Mouse (Mus musculus) stomach, embryonic 16.5 days (tissue): ENCODE measurements around the gene Lsm7. TPM values are rescaled to one million over a fixed set of nuclear protein-coding genes. Genes with fewer than 3 reads are reported as not detected.

ENCODE experiments used
- ATAC-seq: fragments of 200-750 bp; cut with Nextera tagmentation; 2 replicates; pipeline ENCODE4 v1.8.0; 2017; ENCODE audit warnings: moderate number of reproducible peaks, moderate TSS enrichment; ENCODE audit not compliant: insufficient read depth, low FRiP score
- H3K27ac ChIP-seq: fragments of 300-500 bp; sonication (generic); 2 replicates; pipeline ENCODE4 v1.5.1; 2014; ENCODE audit warnings: low read length
- H3K27me3 ChIP-seq: fragments of 300-500 bp; sonication (generic); 2 replicates; pipeline ENCODE4 v1.6.1; 2014; ENCODE audit warnings: low read length, control low read depth, mixed read lengths; ENCODE audit not compliant: control insufficient read depth, insufficient read depth
- H3K36me3 ChIP-seq: fragments of 300-500 bp; sonication (generic); 2 replicates; pipeline ENCODE4 v1.6.1; 2014; ENCODE audit warnings: low read length; ENCODE audit not compliant: control insufficient read depth, insufficient read depth
- H3K4me1 ChIP-seq: fragments of 300-500 bp; sonication (generic); 2 replicates; pipeline ENCODE4 v1.6.1; 2014; ENCODE audit warnings: low read length, control low read depth, mixed read lengths; ENCODE audit not compliant: control insufficient read depth, insufficient read depth
- H3K4me2 ChIP-seq: fragments of 300-500 bp; sonication (generic); 2 replicates; pipeline ENCODE4 v1.6.1; 2014; ENCODE audit warnings: low read depth, low read length, mixed read lengths
- H3K4me3 ChIP-seq: fragments of 300-500 bp; sonication (generic); replicated peaks from 2 replicates; pipeline ENCODE4 v1.5.1; 2014; ENCODE audit warnings: mild to moderate bottlenecking, low read length
- H3K9ac ChIP-seq: fragments of 300-500 bp; sonication (generic); 2 replicates; pipeline ENCODE4 v1.6.1; 2014; ENCODE audit warnings: low read length
- H3K9me3 ChIP-seq: fragments of 300-500 bp; sonication (generic); replicated peaks from 2 replicates; pipeline ENCODE4 v1.6.1; 2016; ENCODE audit warnings: low read length, control low read depth; ENCODE audit not compliant: control insufficient read depth
- WGBS: fragments of 180-500 bp; shearing (Covaris S2); extraction: QIAGEN DNeasy Blood & Tissue Kit; methylation state at CpG from one replicate; pipeline ENCODE4 v1.1.7; 2014; 5-methylcytosine and 5-hydroxymethylcytosine counted together
- polyA plus RNA-seq: library from polyadenylated mRNA; unstranded; fragments of >200 nt; fragmentation: Nextera tagmentation; extraction: Ambion mirVana; gene quantifications from 2 replicates; pipeline ENCODE4 v1.2.1, GENCODE M21; 2015

Gene Lsm7
- polyA plus RNA-seq: 192 and 210 TPM in 2 replicates

- peaks cover 5% of the 10 kb centered on the region; the same call in 1 of the 2 replicates for H3K36me3 ChIP-seq
- peak; percentile 86 for ATAC-seq
- under 1% methylated on average over 81 of the region's 81 CpGs for WGBS
- no peaks in the 10 kb centered on the region for H3K9me3 ChIP-seq
- H3K4me1 ChIP-seq: peaks cover 34% of the 10 kb centered on the region
- H3K27ac ChIP-seq: peak within 1 kb of the TSS; percentile 5; the same call in 1 of the 2 replicates
- H3K4me3 ChIP-seq: peak within 1 kb of the TSS; percentile 90
- peak within 1 kb of the TSS; percentile 98 for H3K4me2 ChIP-seq
- H3K9ac ChIP-seq: peak within 1 kb of the TSS; percentile 93
- no peaks in the 10 kb centered on the region for H3K27me3 ChIP-seq
These were observed at the start of gene Lsm7, which contains the start of gene Sppl2b for GRCm38 (mm10) chr10:80854913-80855748. Gene Lsm7, minus strand, starts transcription at chr10:80855209. Gene Sppl2b, plus strand, starts transcription at chr10:80855275.

GRCm38 (mm10) chr10:80904709-80905108 is 49.7 kb upstream of the Lsm7 start:
- Histone ChIP-seq H3K4me2 (no peak overlapping the region), H3K4me1 (peaks cover 8% of the 10 kb centered on the region), H3K36me3 (peaks cover 2% of the 10 kb centered on the region), H3K27ac (no peak overlapping the region), H3K9ac (no peak overlapping the region), H3K4me3 (no peak overlapping the region), H3K9me3 (no peaks in the 10 kb centered on the region), H3K27me3 (no peaks in the 10 kb centered on the region)
- 86% methylated on average over 11 of the region's 11 CpGs for WGBS
- ATAC-seq: no peak

DNA sequence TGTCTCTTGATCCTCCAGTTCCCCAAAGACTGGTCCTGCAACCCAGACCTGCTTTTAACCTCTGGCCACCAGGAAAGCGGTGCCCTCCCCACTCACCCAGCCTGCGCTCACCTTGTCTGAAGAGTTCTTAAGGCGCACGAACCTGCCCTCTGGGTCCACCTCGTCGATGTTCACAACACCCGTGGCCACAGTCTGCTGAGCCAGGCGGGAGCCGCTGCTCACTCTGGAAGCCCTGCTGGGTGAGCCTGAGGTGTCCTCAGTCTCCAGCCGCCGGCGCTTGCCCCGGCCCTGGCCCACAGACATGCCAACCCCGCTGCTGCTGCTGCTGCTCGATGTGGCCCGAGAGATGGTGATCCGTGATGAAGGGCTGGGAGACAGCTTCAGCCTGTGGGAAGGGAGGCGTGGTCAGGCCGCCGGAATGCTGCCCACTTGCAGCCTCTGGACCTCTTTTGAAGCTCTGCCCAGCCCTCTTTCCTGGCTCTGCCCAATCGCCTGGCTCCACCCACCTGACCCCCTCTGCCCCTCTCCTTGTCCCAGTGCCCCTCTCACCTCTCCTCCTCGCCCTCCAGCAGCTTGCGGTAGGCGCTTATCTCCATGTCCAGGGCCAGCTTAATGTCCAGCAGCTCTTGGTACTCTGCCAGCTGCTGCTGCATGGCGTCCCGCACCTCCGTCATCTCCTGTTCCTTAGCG is 49.1 kb upstream of the Lsm7 start:
- Histone ChIP-seq H3K9me3 (no peaks in the 10 kb centered on the region), H3K36me3 (peaks cover 2% of the 10 kb centered on the region), H3K9ac (no peak overlapping the region), H3K4me2 (no peak overlapping the region), H3K4me3 (no peak overlapping the region), H3K4me1 (peaks cover 13% of the 10 kb centered on the region), H3K27me3 (no peaks in the 10 kb centered on the region), H3K27ac (no peak overlapping the region)
- ATAC-seq: no peak
- 83% methylated on average over 28 of the region's 28 CpGs for WGBS

DNA sequence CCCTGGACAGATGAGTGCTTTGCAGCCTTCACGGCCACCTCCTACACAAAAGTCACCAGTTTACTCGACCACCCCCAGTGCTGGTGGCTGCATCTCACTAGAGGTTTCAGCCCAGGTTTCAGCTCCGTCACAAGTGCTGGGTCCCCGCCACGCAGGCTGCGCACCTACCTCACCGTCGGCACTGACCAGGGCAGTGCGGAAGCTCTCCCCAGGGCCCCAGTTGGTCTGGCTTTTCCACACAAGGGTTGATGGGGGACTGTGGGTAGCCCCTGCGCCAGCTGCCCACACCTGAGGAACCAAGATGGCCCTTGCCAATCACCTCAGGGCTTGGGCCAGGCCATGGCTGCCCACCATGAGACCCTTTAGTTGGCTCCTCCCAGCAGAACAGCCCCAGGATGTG is 48.3 kb upstream of the Lsm7 start:
- WGBS: 91% methylated on average over 10 of the region's 10 CpGs
- no peak overlapping the region for H3K27ac ChIP-seq
- H3K4me1 ChIP-seq: peaks cover 17% of the 10 kb centered on the region
- H3K27me3 ChIP-seq: no peaks in the 10 kb centered on the region
- no peak for ATAC-seq
- H3K9ac ChIP-seq: no peak overlapping the region
- no peak overlapping the region for H3K4me3 ChIP-seq
- H3K36me3 ChIP-seq: peaks cover 2% of the 10 kb centered on the region
- no peaks in the 10 kb centered on the region for H3K9me3 ChIP-seq
- no peak overlapping the region for H3K4me2 ChIP-seq

- Histone ChIP-seq H3K9ac (no peak overlapping the region; the same call in 1 of the 2 replicates), H3K4me2 (no peak overlapping the region), H3K27me3 (no peaks in the 10 kb centered on the region), H3K4me3 (no peak overlapping the region), H3K4me1 (peaks cover 17% of the 10 kb centered on the region), H3K36me3 (peaks cover 2% of the 10 kb centered on the region), H3K9me3 (no peaks in the 10 kb centered on the region), H3K27ac (no peak overlapping the region)
- no peak for ATAC-seq
- 90% methylated on average over 9 of the region's 9 CpGs for WGBS
These were observed 47.4 kb upstream of the Lsm7 start for GRCm38 (mm10) chr10:80902273-80902940.

GRCm38 (mm10) chr10:80901409-80902272 is 46.6 kb upstream of the Lsm7 start:
- ATAC-seq: no peak
- H3K4me2 ChIP-seq: peak overlapping the region; percentile 47
- H3K27ac ChIP-seq: peak overlapping the region; percentile 43
- H3K9me3 ChIP-seq: no peaks in the 10 kb centered on the region
- H3K9ac ChIP-seq: peak overlapping the region; percentile 53
- 0 out of 2 replicates have a peak overlapping the region, but pooled peaks have one; percentile 17 for H3K4me3 ChIP-seq
- peaks cover 2% of the 10 kb centered on the region for H3K36me3 ChIP-seq
- peaks cover 17% of the 10 kb centered on the region for H3K4me1 ChIP-seq
- 82% methylated on average over 19 of the region's 19 CpGs for WGBS
- H3K27me3 ChIP-seq: no peaks in the 10 kb centered on the region

DNA sequence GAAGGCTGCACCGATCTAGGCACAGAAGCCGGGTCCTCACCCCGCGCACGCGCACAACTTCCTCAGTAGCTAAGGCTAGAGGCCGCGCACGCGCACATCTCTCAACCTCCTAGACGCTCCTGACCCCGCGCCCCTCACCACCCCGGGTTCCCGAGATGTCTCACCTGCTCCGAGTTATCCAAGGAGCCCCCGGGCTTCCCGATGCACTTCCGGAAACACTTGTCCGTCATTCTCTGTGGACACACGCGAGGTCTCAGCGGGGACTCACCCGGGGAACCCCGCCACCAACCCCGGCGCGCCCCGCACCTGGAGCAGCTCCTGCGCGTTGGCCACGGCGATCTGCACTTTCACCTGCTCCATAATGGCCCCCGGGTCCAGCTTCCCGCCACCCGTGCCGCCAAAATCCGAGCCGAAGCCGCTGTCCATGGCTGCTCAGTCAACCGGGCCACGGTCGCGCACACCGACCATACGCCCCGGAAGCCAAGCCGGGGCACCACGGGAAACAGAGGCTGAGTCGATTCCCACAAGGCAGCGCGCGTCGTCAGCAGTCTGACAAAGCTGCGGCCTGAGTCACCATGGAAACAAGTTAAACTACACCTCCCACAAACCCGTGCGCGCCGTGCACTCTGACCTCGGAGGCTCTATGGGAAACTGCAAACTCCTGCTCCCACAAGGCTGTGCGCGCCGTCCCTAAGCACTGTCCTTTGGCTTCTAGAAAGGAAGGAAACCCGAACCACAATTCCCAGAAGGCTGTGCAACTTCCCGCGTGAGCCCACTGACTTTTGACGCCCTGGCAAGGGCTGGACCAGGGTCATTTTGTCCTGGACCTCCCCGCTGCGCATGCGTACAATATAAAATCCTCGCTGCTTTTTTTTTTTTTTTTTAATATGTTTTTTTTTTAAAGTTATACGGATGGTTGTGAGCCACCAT is 45.6 kb upstream of the Lsm7 start, which contains the start of gene Timm13:
TSS of gene Timm13 (minus strand) at position 652 of the 930 bp plus-strand sequence.
- Histone ChIP-seq H3K36me3 (peaks cover 2% of the 10 kb centered on the region), H3K27me3 (no peaks in the 10 kb centered on the region), H3K9me3 (no peaks in the 10 kb centered on the region), H3K4me1 (peaks cover 17% of the 10 kb centered on the region), H3K4me3 (peak within 1 kb of the TSS; percentile 80), H3K27ac (peak within 1 kb of the TSS; percentile 53), H3K9ac (peak within 1 kb of the TSS; percentile 88), H3K4me2 (peak within 1 kb of the TSS; percentile 92)
- ATAC-seq: peak; percentile 97
- WGBS: under 1% methylated on average over 72 of the region's 72 CpGs
